Mouse (Mus musculus) lung, adult 2 months (tissue): ENCODE results near the gene Cdc25b.

ENCODE experiments used
- CTCF ChIP-seq: fragments of 200-500 bp; IDR thresholded peaks from 2 replicates; pipeline ENCODE4 v1.5.1; 2011; ENCODE audit warnings: mild to moderate bottlenecking, low read length, control low read depth; ENCODE audit not compliant: insufficient read depth
- POLR2A ChIP-seq: fragments of 200-500 bp; IDR thresholded peaks from 2 replicates; pipeline ENCODE4 v1.6.1; 2011; ENCODE audit warnings: low read depth, mild to moderate bottlenecking, control low read depth, low read length, borderline replicate concordance; ENCODE audit errors: extremely low read depth

DNA sequence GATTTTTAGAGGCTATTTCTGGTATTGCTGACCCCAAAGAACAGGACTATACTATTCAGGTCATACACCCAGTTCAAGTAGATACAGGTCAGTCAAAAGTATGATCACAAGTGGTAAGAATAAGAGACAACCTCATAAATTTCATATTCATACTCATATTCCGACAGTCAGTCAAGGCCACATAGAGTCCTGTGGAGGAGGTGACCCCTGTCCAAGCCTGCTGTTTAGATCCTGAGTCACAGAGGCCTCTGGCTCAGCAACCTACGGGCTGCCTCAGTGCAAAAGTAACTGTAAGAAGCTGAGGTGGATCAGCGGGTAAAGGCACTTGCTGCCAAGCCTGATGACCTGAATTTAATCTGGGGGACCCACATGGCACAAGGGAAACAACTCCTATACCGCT lies 32.7 kb upstream of the Cdc25b start:
- TF ChIP-seq POLR2A = no peak
- TF ChIP-seq CTCF = no peak
